Mouse (Mus musculus): ENCODE measurements around the gene Eno1. TPM values are rescaled to one million over a fixed set of nuclear protein-coding genes. Genes with fewer than 3 reads are reported as not detected.

The Eno1 gene
- total and polyA plus RNA-seq, 3 experiments = 705 to 1,939 (median 864) TPM

DNA sequence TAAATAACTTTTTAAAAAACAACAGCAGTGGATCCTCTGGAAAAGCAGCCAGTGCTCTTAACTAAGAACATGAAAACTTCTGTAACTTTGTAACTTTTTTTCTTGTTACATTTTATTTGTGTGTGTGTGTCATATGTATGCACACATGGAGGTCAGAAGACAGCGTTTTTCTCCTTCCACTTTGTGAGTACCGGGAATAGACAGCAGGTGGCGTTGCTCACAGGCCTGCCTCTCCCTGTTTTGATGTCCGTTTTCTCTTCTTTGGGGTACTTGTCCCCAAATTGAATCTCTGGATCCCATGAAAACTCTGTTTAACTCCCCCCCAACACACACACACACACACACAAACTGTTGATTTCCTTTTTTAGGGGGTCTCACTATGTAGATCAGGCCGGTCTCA lies 22.6 kb upstream of the Eno1 start:
- TF ChIP-seq GATA2 (IDR thresholded peaks at IDR 0.05; ENCODE audit: borderline replicate concordance, low read depth, low read length) = no peak
- TF ChIP-seq CTCF (IDR thresholded peaks at IDR 0.05; ENCODE audit: low read depth, low read length) = peak; percentile 35; the same call in 1 of the 2 replicates
- Histone ChIP-seq H3K9me3 (replicated peaks) (no peaks in the 10 kb centered on the region), H3K36me3 (replicated peaks) (no peaks in the 10 kb centered on the region), H3K27me3 (ENCODE audit: insufficient read depth, low read length) (no peaks in the 10 kb centered on the region), H3K4me1 (ENCODE audit: insufficient read depth, low read depth, low read length) (peaks cover 43% of the 10 kb centered on the region), H3K4me3 (ENCODE audit: low read depth, low read length) (no peak overlapping the region)
- no peak for ATAC-seq (ENCODE audit: extremely low read depth, insufficient number of reproducible peaks, low FRiP score, poor library complexity, severe bottlenecking)
- no peak for DNase-seq (ENCODE audit: low spot score)

DNA sequence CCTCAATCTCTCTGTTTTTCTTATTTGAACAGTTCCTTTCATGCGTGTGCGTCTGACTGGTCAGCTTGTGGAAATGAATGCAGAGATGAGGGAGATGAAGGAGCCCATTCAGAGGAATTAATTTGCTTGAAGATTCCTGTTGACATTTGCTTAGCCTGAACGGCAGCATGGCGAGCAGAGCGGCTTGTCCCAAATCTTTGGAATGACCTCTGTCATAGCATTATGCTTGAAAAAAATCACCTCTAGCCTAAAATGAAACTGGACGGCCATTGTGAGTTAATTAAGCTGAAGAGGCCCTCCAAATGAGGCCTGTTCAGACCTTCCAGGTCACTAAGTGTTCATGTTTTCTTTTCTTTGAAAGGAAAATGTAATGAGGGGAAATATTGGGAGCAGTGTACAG lies 20.1 kb upstream of the Eno1 start:
- no peak for TF ChIP-seq GATA1 (IDR thresholded peaks at IDR 0.05; ENCODE audit: borderline replicate concordance, low read length)
- no peak for TF ChIP-seq POLR2AphosphoS5 (IDR thresholded peaks at IDR 0.05; ENCODE audit: insufficient replicate concordance, low read depth, low read length)
- no peak for TF ChIP-seq TAL1 (conservative IDR thresholded peaks at IDR 0.05; ENCODE audit: low read depth, low read length)
- no peak for TF ChIP-seq CTCF (IDR thresholded peaks at IDR 0.05; ENCODE audit: low read depth, low read length)
- no peak for TF ChIP-seq GATA2 (IDR thresholded peaks at IDR 0.05; ENCODE audit: borderline replicate concordance, low read depth, low read length)
- Histone ChIP-seq H3K27me3 (ENCODE audit: insufficient read depth, low read length) (peaks cover 7% of the 10 kb centered on the region), H3K36me3 (replicated peaks) (no peaks in the 10 kb centered on the region), H3K4me3 (ENCODE audit: low read depth, low read length) (no peak overlapping the region), H3K9me3 (replicated peaks) (no peaks in the 10 kb centered on the region), H3K4me1 (ENCODE audit: insufficient read depth, low read depth, low read length) (peaks cover 55% of the 10 kb centered on the region)
- no peak for ATAC-seq (ENCODE audit: extremely low read depth, insufficient number of reproducible peaks, low FRiP score, poor library complexity, severe bottlenecking)
- no peak for DNase-seq (ENCODE audit: low spot score)

DNA sequence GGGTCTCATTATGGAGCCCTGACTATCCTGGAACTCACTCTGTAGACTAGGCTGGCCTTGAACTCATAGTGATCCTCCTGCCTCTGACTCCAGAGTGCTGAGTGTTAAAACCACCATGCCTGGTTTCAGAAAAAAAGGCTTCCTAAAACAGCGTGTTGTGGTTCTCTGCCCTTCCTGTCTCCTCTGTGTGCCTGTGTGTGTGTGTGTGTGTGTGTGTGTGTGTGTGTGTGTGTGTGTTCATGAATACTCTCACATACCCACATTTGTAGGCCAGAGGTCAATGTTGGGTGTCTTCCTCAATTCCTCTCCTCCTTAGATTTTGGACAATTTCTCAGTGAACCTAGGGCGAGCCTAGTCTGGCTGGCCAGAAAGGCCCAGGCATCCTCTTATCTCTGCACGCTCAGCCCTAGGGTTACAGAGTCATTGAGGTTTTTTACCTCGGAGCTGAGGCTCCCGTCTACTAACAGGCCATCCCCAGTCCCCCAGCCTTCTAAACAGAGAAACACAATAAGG lies 19.4 kb upstream of the Eno1 start:
- Histone ChIP-seq H3K27me3 (ENCODE audit: insufficient read depth, low read length) (peaks cover 8% of the 10 kb centered on the region), H3K4me1 (ENCODE audit: insufficient read depth, low read depth, low read length) (peaks cover 50% of the 10 kb centered on the region), H3K4me3 (ENCODE audit: low read depth, low read length) (no peak overlapping the region), H3K36me3 (replicated peaks) (no peaks in the 10 kb centered on the region), H3K9me3 (replicated peaks) (no peaks in the 10 kb centered on the region)
- TF ChIP-seq GATA1 (IDR thresholded peaks at IDR 0.05; ENCODE audit: borderline replicate concordance, low read length) = no peak
- no peak for TF ChIP-seq POLR2AphosphoS5 (IDR thresholded peaks at IDR 0.05; ENCODE audit: insufficient replicate concordance, low read depth, low read length)
- TF ChIP-seq CTCF (IDR thresholded peaks at IDR 0.05; ENCODE audit: low read depth, low read length) = no peak
- ATAC-seq (ENCODE audit: extremely low read depth, insufficient number of reproducible peaks, low FRiP score, poor library complexity, severe bottlenecking) = no peak
- peak; percentile 26 for DNase-seq (ENCODE audit: low spot score)

DNA sequence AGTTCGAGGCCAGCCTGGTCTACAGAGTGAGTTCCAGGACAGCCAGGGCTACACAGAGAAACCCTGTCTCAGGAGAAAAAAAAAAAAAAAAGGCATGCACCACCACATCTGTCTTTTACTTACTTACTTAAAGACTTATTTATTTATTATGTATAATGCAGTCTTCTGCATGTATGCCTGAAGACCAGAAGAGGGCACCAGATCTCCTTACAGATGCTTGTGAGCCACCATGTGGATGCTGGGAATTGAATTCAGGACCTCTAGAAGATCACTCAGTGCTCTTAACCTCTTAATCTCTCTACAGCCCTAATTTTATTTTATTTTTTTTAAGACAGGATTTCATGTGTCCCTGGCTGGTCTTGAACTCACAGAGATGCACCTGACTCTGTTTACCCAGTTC lies 18.6 kb upstream of the Eno1 start:
- Histone ChIP-seq H3K9me3 (replicated peaks) (no peaks in the 10 kb centered on the region), H3K27me3 (ENCODE audit: insufficient read depth, low read length) (peaks cover 8% of the 10 kb centered on the region), H3K4me3 (ENCODE audit: low read depth, low read length) (no peak overlapping the region), H3K36me3 (replicated peaks) (no peaks in the 10 kb centered on the region), H3K4me1 (ENCODE audit: insufficient read depth, low read depth, low read length) (peaks cover 43% of the 10 kb centered on the region)
- DNase-seq (ENCODE audit: low spot score) (no peak), ATAC-seq (ENCODE audit: extremely low read depth, insufficient number of reproducible peaks, low FRiP score, poor library complexity, severe bottlenecking) (no peak)
- no peak for TF ChIP-seq GATA2 (IDR thresholded peaks at IDR 0.05; ENCODE audit: borderline replicate concordance, low read depth, low read length)
- TF ChIP-seq TAL1 (conservative IDR thresholded peaks at IDR 0.05; ENCODE audit: low read depth, low read length) = no peak
- TF ChIP-seq POLR2AphosphoS5 (IDR thresholded peaks at IDR 0.05; ENCODE audit: insufficient replicate concordance, low read depth, low read length) = no peak
- no peak for TF ChIP-seq CTCF (IDR thresholded peaks at IDR 0.05; ENCODE audit: low read depth, low read length)
- TF ChIP-seq GATA1 (IDR thresholded peaks at IDR 0.05; ENCODE audit: borderline replicate concordance, low read length) = no peak

DNA sequence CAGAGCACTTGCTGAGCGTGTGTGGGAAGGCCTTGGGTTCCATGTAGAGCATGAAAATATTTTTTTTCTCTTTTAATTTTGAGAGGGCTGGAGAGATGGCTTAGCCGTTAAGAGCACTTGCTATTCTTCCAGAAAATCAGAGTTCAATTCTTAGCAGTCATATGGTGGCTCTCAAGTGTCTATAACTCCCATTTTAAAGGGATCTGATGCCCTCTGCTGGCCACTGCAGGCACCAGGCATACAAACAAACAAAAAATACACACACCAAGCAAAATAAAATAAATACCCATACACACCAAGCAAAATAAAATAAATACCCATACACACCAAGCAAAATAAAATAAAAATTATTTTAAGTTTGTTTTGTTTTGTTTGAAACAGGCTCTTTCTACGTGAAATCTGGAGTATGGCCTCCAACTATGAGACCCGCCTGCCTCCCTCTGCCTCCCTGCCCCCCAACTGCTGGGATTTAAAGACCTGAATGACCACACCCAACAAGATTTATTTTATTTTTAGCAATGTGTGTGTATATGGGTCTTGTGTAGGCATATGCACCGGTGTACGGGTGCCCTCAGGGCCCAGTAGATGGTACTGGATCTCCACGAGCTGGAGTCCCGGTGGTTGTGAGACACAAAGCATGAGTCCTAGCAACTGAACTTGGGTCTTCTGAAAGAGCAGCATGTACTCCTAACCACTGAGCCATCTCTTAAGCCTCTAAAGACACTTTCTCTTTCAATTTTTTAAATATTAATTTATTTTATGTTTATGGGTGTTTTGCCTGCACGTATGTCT lies 16.8 kb upstream of the Eno1 start:
- H3K4me1 ChIP-seq (ENCODE audit: insufficient read depth, low read depth, low read length) = peaks cover 39% of the 10 kb centered on the region
- peaks cover 13% of the 10 kb centered on the region for H3K27me3 ChIP-seq (ENCODE audit: insufficient read depth, low read length)
- ATAC-seq (ENCODE audit: extremely low read depth, insufficient number of reproducible peaks, low FRiP score, poor library complexity, severe bottlenecking) (no peak; the same call in 1 of the 2 replicates), DNase-seq (ENCODE audit: low spot score) (no peak)
- no peaks in the 10 kb centered on the region for H3K36me3 ChIP-seq (replicated peaks)
- peak; percentile 38; the same call in 1 of the 2 replicates for TF ChIP-seq CTCF (IDR thresholded peaks at IDR 0.05; ENCODE audit: low read depth, low read length)
- no peak for TF ChIP-seq GATA1 (IDR thresholded peaks at IDR 0.05; ENCODE audit: borderline replicate concordance, low read length)
- no peaks in the 10 kb centered on the region for H3K9me3 ChIP-seq (replicated peaks)
- no peak overlapping the region for H3K4me3 ChIP-seq (ENCODE audit: low read depth, low read length)

DNA sequence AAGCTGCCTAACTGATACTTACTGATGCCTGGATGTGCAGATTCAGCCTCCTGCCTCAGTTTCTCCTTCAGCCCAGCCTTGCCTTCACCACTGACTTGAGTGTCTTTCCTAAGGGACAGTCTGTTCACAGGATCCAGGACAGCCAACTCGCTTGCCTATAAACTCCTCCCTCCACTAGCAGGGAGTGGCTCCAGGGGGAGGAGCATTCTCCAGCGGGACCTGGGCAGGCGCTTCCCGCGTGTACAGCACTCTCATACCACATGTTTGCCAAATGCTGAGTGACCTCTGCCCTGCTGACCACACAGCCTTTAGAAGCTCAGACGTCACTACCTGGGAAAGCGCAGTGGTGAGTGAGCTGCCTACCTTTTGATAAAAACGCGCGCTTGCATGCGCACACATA lies 15.9 kb upstream of the Eno1 start:
- no peaks in the 10 kb centered on the region for H3K9me3 ChIP-seq (replicated peaks)
- TF ChIP-seq POLR2AphosphoS5 (IDR thresholded peaks at IDR 0.05; ENCODE audit: insufficient replicate concordance, low read depth, low read length) (no peak), CTCF (IDR thresholded peaks at IDR 0.05; ENCODE audit: low read depth, low read length) (no peak)
- H3K4me3 ChIP-seq (ENCODE audit: low read depth, low read length) = peak overlapping the region; percentile 14; the same call in 1 of the 2 replicates
- ATAC-seq (ENCODE audit: extremely low read depth, insufficient number of reproducible peaks, low FRiP score, poor library complexity, severe bottlenecking) (no peak), DNase-seq (ENCODE audit: low spot score) (peak; percentile 29)
- peaks cover 39% of the 10 kb centered on the region for H3K4me1 ChIP-seq (ENCODE audit: insufficient read depth, low read depth, low read length)
- peaks cover 13% of the 10 kb centered on the region for H3K27me3 ChIP-seq (ENCODE audit: insufficient read depth, low read length)
- no peaks in the 10 kb centered on the region for H3K36me3 ChIP-seq (replicated peaks)

Data from G1E (cell line).